Mouse (Mus musculus): ENCODE measurements at regions not wholly inside any gene's neighbourhood (a gene's known extent, or its start where the extent isn't known, plus 50 kb on each side); places are given as distances from the start of the nearest gene placed in this dataset. TPM values are rescaled to one million over a fixed set of nuclear protein-coding genes. Genes with fewer than 3 reads are reported as not detected.

DNA sequence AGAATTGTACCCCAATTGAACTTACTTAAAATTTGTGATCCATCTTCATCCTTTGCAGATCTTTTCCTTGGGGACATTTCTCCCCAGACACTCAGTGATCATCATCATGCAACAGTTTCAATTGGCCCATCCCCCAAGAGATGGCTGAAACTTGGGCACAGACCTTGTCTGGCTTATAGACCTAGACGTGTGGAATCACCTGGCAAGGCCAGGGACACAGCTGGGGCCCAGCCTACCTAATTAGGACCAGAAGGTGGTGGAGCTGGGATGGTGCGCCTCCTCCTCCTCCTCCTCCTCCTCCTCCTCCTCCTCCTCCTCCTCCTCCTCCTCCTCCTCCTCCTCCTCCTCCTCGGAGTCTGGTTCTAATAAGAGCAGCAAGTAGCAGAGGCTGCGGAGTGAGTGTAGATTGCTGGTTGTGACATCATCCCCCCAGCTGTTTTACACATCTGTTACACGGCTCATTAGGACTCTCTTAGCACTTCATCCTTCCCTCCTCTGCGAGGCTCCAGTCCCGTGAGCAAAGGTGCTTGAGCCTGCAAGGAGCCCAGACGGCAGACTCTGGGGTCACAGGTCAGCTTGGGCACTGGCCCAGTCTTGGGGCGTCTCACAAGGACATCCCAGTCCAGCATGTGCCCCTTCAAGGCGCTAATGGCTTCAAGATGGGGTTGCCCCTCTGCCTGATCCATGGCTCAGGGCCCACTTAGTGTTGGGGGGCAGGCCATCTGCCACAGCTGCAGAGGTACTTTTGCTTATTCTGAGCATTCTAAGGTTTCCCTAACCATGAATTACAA is 58.9 kb upstream of the Smim23 start:
- no peak overlapping the region for H3K9ac ChIP-seq (replicated peaks; ENCODE audit: low read depth)
- WGBS = 47% methylated on average over 8 of the region's 10 CpGs
- DNase-seq (ENCODE audit: low spot score) = no peak

DNA sequence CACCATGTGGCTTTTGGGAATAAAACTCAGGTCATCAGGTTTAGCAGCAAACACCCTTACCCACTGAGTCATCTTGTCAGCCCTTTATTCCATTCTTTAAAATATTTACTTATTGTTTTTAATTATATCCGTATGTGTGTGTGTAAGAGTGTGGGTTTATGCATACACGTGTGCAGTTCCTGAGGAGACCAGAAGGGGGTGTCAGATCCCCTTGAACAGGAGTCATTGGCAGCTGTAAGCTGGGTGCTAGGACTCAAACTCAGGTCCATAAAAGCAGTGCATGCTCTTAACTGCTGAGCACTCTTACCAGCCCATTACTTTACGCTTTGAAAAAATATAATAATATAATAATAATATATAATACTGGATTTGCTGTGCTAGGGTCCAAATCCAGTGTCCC is 54.6 kb upstream of the Smim23 start:
- Histone ChIP-seq H3K9ac (replicated peaks; ENCODE audit: low read depth) (no peak overlapping the region), H3K4me2 (replicated peaks; ENCODE audit: low read depth, low read length) (no peak overlapping the region), H3K27ac (ENCODE audit: low read length) (no peak overlapping the region), H3K4me3 (ENCODE audit: low read depth, low read length) (no peak overlapping the region), H3K27me3 (replicated peaks; ENCODE audit: insufficient read depth, low read length) (no peaks in the 10 kb centered on the region), H3K36me3 (ENCODE audit: insufficient read depth, low read length) (no peaks in the 10 kb centered on the region), H3K9me3 (ENCODE audit: low read length) (no peaks in the 10 kb centered on the region; the same call in none of the 2 replicates), H3K4me1 (ENCODE audit: insufficient read depth, low read depth, low read length) (no peaks in the 10 kb centered on the region)
- TF ChIP-seq CTCF (IDR thresholded peaks at IDR 0.05) (no peak), EP300 (IDR thresholded peaks at IDR 0.05) (no peak)
- 95% methylated on average over 3 of the region's 3 CpGs for WGBS
- no peak for DNase-seq (ENCODE audit: low spot score)
- ATAC-seq = no peak

More for the DNA sequence above, 58.9 kb upstream of the Smim23 start:
- no peak overlapping the region for H3K4me2 ChIP-seq (replicated peaks; ENCODE audit: low read depth, low read length)
- ATAC-seq = no peak
- H3K27ac ChIP-seq (ENCODE audit: low read length) = no peak overlapping the region
- H3K27me3 ChIP-seq (replicated peaks; ENCODE audit: insufficient read depth, low read length) = no peaks in the 10 kb centered on the region
- no peaks in the 10 kb centered on the region for H3K4me1 ChIP-seq (ENCODE audit: insufficient read depth, low read depth, low read length)
- H3K9me3 ChIP-seq (ENCODE audit: low read length) = no peaks in the 10 kb centered on the region; the same call in none of the 2 replicates
- TF ChIP-seq EP300 (IDR thresholded peaks at IDR 0.05) (no peak), CTCF (IDR thresholded peaks at IDR 0.05) (no peak)
- H3K4me3 ChIP-seq (ENCODE audit: low read depth, low read length) = no peak overlapping the region
- H3K36me3 ChIP-seq (ENCODE audit: insufficient read depth, low read length) = no peaks in the 10 kb centered on the region

Small RNA genes in the stretch of these regions (microRNA-seq; reads per million reads assigned to microRNA genes)
- gene Gm26052 = not detected

Measured in lung, postnatal 0 days (tissue).